Mouse (Mus musculus) liver, adult 2 months (tissue): Measurements from ENCODE around the gene Elmsan1. TPM values are rescaled to one million over a fixed set of nuclear protein-coding genes. Genes with fewer than 3 reads are reported as not detected.
A peak's percentile ranks its signal among the peaks of the same experiment; 100 is the strongest.

ENCODE experiments used
- DNase-seq: peaks from one replicate; pipeline ENCODE4 v3.0.0-alpha.2; 2011; ENCODE audit warnings: low read depth, low spot score; ENCODE audit errors: extremely low read depth
- H3K27ac ChIP-seq: fragments of 200-500 bp; replicated peaks from 2 replicates; pipeline ENCODE4 v1.5.1; 2012; ENCODE audit warnings: low read depth, mild to moderate bottlenecking, control low read depth, inconsistent platforms, low read length; ENCODE audit not compliant: insufficient read depth
- H3K27me3 ChIP-seq: fragments of 200-500 bp; 2 replicates; pipeline ENCODE4 v1.6.1; 2012; ENCODE audit warnings: mild to moderate bottlenecking, moderate library complexity, low read length, inconsistent platforms; ENCODE audit not compliant: control insufficient read depth, insufficient read depth
- H3K36me3 ChIP-seq: fragments of 200-500 bp; 2 replicates; pipeline ENCODE4 v1.6.1; 2012; ENCODE audit warnings: low read length, inconsistent platforms; ENCODE audit not compliant: control insufficient read depth, insufficient read depth
- H3K4me1 ChIP-seq: fragments of 200-500 bp; 2 replicates; pipeline ENCODE4 v1.6.1; 2011; ENCODE audit warnings: low read length; ENCODE audit not compliant: control insufficient read depth, insufficient read depth
- H3K4me3 ChIP-seq: fragments of 200-500 bp; 2 replicates; pipeline ENCODE4 v1.5.1; 2011; ENCODE audit warnings: low read depth, mild to moderate bottlenecking, control low read depth, low read length, moderate library complexity; ENCODE audit not compliant: insufficient read depth
- H3K79me2 ChIP-seq: fragments of 200-500 bp; 2 replicates; pipeline ENCODE4 v1.6.1; 2012; ENCODE audit warnings: inconsistent platforms, mild to moderate bottlenecking, low read length, moderate library complexity; ENCODE audit not compliant: control insufficient read depth, insufficient read depth
- H3K9ac ChIP-seq: fragments of 200-500 bp; 2 replicates; pipeline ENCODE4 v1.6.1; 2012; ENCODE audit warnings: low read depth, mild to moderate bottlenecking, control low read depth, inconsistent platforms, low read length
- CTCF ChIP-seq: fragments of 200-500 bp; IDR thresholded peaks from 2 replicates; pipeline ENCODE4 v1.5.1; 2011; ENCODE audit warnings: low read depth, low read length, control low read depth
- POLR2A ChIP-seq: fragments of 200-500 bp; IDR thresholded peaks from 2 replicates; pipeline ENCODE4 v1.6.1; 2011; ENCODE audit warnings: low read length, control low read depth; ENCODE audit not compliant: insufficient read depth; ENCODE audit errors: extremely low read depth
- WGBS: fragments of 180-500 bp; shearing (Covaris S2); methylation state at CpG from one replicate; pipeline ENCODE4 v1.1.7; 2018; 5-methylcytosine and 5-hydroxymethylcytosine counted together
- polyA plus RNA-seq: library from polyadenylated mRNA; depleted of rRNA; stranded (reverse); fragments of >200 nt; gene quantifications from 2 replicates; pipeline ENCODE4 v1.2.3, GENCODE M21; 2012
- total RNA-seq: library from RNA; depleted of rRNA; stranded (reverse); fragments of >200 nt; gene quantifications from 2 replicates; pipeline ENCODE4 v1.2.3, GENCODE M21; 2014

Elmsan1 gene
- total and polyA plus RNA-seq, 2 experiments = 2.3 to 3.8 TPM

DNA sequence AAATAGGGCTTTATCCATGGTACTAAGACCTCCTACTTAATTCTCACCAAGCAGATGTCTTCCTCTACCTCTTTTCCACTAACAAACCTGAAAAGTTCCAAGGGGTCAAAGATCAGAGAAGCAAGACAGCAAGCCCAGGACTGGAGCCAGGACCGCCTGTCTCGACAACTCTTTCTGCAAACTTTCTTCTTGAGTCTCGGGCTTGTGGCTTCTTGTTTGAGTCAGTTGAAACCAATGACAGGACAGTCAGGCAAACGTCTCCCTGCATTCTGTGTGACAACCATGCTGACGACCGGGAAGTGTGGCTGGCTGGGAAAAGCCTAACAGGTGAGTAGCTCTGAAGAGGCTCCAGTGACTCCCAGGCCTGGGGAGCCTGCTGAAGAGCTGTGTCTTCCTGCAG, 33.1 kb downstream of the Elmsan1 start:
- H3K9ac ChIP-seq = no peak overlapping the region
- H3K27me3 ChIP-seq = no peaks in the 10 kb centered on the region
- 44% methylated on average over 6 of the region's 6 CpGs for WGBS
- H3K4me1 ChIP-seq = peaks cover 52% of the 10 kb centered on the region
- H3K27ac ChIP-seq = no peak overlapping the region
- no peak for TF ChIP-seq CTCF
- TF ChIP-seq POLR2A = no peak
- H3K36me3 ChIP-seq = no peaks in the 10 kb centered on the region
- peak; percentile 58 for DNase-seq
- H3K79me2 ChIP-seq = peaks cover 58% of the 10 kb centered on the region
- H3K4me3 ChIP-seq = no peak overlapping the region

DNA sequence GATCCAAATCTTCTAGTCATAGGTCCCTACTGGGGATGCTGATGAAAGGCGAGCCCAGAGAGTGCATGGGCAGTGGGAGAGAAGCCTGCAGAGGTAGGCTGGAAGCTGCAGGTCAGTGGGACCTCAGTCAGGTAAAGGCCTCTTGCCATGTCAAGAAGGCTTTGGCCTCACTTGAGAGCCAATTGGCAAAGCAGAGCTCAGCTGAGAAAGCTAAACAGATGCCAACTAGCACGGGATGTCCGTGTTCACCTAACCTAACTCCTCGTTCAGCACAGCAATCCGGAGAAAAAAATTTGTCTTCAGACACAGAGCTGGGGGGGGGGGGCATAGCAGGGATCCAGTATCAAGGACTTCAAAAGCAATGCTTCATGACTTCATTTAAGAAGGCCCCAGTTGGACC, 33.7 kb downstream of the Elmsan1 start:
- no peak overlapping the region for H3K27ac ChIP-seq
- H3K36me3 ChIP-seq = no peaks in the 10 kb centered on the region
- peak; percentile 61 for DNase-seq
- no peaks in the 10 kb centered on the region for H3K27me3 ChIP-seq
- H3K4me1 ChIP-seq = peaks cover 53% of the 10 kb centered on the region
- H3K9ac ChIP-seq = no peak overlapping the region
- WGBS = 33% methylated on average over 5 of the region's 5 CpGs
- TF ChIP-seq POLR2A (no peak), CTCF (no peak)
- peaks cover 58% of the 10 kb centered on the region for H3K79me2 ChIP-seq
- no peak overlapping the region for H3K4me3 ChIP-seq

DNA sequence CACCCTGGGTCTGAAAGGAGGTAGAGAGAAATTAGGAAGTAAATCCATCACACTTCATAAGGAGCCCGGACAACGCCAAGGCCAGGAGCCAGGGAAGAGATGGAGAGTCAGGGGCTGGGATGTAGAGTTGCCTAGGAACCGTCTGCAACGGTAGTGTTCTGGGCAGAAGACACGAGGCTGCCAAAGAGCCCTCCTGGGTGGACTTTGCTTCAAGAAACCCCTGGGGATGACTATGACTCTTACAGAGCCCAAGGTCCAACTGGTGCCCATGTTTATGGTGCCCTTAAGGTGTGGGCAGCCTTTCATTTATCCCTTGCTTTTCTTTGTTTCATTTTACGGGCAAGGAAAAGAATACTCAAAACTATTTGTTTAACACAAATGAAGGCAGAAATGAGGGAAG, 36.7 kb downstream of the Elmsan1 start:
- Histone ChIP-seq H3K9ac (no peak overlapping the region), H3K27ac (no peak overlapping the region), H3K27me3 (no peaks in the 10 kb centered on the region), H3K4me3 (no peak overlapping the region), H3K4me1 (peaks cover 54% of the 10 kb centered on the region), H3K79me2 (peaks cover 59% of the 10 kb centered on the region), H3K36me3 (no peaks in the 10 kb centered on the region)
- 78% methylated on average over 6 of the region's 6 CpGs for WGBS
- no peak for DNase-seq
- no peak for TF ChIP-seq POLR2A

DNA sequence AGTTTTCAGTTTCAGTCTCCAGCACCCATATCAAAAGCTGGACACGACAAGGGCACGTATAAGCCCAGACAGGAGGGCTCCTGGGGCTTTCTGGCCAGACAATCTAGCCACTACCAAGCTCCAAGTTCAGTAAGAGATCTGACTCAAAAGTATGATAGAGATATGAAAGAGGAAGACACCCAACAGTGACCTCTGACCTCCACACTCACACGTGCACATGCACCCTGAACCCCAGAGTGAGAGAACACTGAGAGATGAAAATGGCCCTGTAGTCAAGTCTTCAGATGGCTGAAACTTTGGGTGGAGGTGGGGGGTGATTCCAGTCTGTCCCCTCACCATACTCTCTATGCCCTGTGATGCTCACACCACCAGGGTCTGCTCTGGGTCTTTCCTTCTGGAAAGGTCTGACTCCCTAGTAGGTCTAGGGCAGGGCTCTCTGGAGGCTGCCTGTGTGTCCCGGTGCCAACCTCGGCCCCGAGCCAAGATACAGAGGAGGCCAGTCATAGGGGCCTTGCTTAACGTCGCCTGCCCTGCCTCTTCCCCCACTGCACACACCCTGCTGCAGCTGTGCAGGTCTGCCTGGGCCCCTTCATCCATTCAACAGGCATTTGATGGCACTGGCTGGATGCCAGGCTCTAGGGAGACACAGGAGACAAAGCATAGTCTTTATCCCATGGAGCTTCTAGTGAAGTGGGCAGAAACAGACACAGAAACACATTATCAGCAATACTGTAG, 37.8 kb downstream of the Elmsan1 start:
- H3K4me1 ChIP-seq = peaks cover 56% of the 10 kb centered on the region
- H3K79me2 ChIP-seq = peaks cover 55% of the 10 kb centered on the region
- no peaks in the 10 kb centered on the region for H3K36me3 ChIP-seq
- 12% methylated on average over 8 of the region's 8 CpGs for WGBS
- H3K27me3 ChIP-seq = no peaks in the 10 kb centered on the region
- no peak overlapping the region for H3K9ac ChIP-seq
- TF ChIP-seq CTCF (no peak), POLR2A (no peak)
- peak; percentile 69 for DNase-seq
- H3K4me3 ChIP-seq = no peak overlapping the region
- H3K27ac ChIP-seq = no peak overlapping the region; the same call in 1 of the 2 replicates

DNA sequence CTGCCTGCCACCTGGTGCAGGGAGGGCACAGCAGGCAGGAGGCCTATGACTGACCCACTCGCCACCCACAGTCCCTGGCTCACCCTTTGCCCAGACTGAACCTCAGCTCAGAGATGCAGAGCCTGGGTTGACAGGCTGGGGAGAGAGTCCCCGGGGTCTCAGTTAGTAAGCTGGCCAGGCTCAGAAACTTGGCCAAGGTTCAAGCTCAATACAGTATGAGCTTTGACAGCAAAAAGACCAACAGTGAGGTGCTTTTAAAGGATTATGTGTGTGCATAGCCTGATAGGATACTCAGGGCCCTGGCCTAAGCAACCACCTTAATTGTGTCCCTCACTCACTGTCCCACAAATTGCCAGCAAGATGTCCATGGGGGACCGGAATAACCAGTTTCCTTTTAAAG, 38.6 kb downstream of the Elmsan1 start:
- Histone ChIP-seq H3K4me1 (peaks cover 54% of the 10 kb centered on the region), H3K4me3 (no peak overlapping the region), H3K27me3 (no peaks in the 10 kb centered on the region), H3K9ac (no peak overlapping the region), H3K36me3 (no peaks in the 10 kb centered on the region), H3K27ac (no peak overlapping the region), H3K79me2 (peaks cover 52% of the 10 kb centered on the region)
- no peak for DNase-seq
- TF ChIP-seq POLR2A (no peak), CTCF (no peak)
- whole genome bisulfite sequencing = 30% methylated on average over 3 of the region's 3 CpGs

DNA sequence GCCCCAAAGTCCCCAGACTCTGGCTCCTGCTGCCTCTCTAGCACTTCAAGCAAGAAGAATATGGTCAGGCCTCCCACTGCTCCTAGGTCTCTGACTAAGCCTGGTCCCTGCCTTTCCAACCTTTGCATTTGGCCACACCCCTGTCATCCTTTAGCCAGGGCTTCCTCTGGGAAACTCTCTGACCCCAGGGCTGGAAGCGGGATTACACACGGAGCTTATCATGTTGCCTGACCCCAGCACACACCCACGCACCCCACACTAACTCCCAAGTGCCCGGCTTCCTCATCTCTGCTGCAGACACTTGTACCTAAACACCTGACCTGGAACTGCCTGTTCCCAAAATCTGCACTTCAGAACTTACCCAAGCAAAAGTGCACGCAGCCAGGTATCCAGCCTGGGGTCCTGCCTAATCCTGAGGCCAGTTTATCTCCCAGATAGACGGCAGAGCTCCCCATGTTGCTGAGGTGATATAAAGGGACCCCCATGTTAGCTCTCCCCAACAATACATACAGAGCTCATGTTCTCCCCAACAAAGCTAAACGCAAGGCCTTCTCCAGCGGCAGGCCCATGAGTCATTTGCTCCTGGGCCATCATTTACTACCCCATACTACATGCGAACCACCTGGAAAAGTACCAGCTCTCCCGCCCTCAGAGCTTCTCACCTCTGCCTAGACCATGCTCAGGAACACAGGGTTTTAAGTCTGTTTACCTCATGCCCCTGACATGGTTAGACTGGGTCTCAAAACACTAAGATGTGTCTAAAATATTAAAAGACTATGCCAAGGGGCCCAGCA, 39.8 kb downstream of the Elmsan1 start:
- Histone ChIP-seq H3K9ac (no peak overlapping the region), H3K4me3 (no peak overlapping the region), H3K79me2 (peaks cover 45% of the 10 kb centered on the region), H3K36me3 (no peaks in the 10 kb centered on the region), H3K27me3 (no peaks in the 10 kb centered on the region), H3K27ac (peak overlapping the region; percentile 22), H3K4me1 (peaks cover 60% of the 10 kb centered on the region)
- no peak for DNase-seq
- TF ChIP-seq POLR2A = no peak
- no peak for TF ChIP-seq CTCF
- WGBS = 36% methylated on average over 10 of the region's 10 CpGs
